Mouse (Mus musculus) retina, embryonic 14.5 days (tissue): ENCODE data around the gene Fbxo2.
A peak's percentile ranks its signal among the peaks of the same experiment; 100 is the strongest.
"Not testable (repeated sequence)": the region's sequence is repeated elsewhere in the genome, so short reads cannot be mapped to it uniquely, and the experiment has no call there.

Experiments
- DNase-seq: peaks from one replicate; pipeline ENCODE4 v3.0.0-alpha.2; 2015; ENCODE audit warnings: low spot score

Fbxo2 gene

GRCm38 (mm10) chr4:148160436-148161390 lies at the start of gene Fbxo2, which contains the start of gene Fbxo44:
Gene Fbxo2 (plus strand): TSS chr4:148160621.
Gene Fbxo44 (minus strand): TSS chr4:148160482.
- peak; percentile 60 for DNase-seq

GRCm38 (mm10) chr4:148112519-148112918 lies 47.9 kb upstream of the Fbxo2 start:
- no peak for DNase-seq

- peak; percentile 90 for DNase-seq
These were observed 45.5 kb upstream of the Fbxo2 start for GRCm38 (mm10) chr4:148114758-148115391.

GRCm38 (mm10) chr4:148115467-148115866 lies 45.0 kb upstream of the Fbxo2 start:
- DNase-seq, result peak; percentile 69

DNA sequence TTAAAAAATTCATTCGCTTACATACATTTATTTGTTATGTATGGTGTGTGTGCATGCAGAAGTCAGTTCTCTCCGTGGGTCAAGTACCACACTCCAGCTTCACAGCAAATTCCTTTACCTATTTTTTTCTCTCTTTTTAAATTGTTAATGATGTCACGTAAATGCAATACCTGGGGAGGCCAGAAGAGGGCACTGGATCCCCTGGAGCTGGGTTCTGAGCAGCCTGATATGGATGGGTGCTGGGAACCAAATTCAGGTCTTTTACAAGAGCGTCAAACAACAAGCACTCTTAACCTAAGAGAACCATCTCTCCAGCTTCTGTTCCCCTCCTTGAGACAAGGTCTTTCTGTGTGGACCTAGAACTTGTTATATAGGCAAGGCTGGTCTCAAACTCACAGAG lies 43.8 kb upstream of the Fbxo2 start:
- DNase-seq, result peak; percentile 20

GRCm38 (mm10) chr4:148117392-148117791 lies 43.0 kb upstream of the Fbxo2 start:
- DNase-seq, result peak; percentile 20

DNA sequence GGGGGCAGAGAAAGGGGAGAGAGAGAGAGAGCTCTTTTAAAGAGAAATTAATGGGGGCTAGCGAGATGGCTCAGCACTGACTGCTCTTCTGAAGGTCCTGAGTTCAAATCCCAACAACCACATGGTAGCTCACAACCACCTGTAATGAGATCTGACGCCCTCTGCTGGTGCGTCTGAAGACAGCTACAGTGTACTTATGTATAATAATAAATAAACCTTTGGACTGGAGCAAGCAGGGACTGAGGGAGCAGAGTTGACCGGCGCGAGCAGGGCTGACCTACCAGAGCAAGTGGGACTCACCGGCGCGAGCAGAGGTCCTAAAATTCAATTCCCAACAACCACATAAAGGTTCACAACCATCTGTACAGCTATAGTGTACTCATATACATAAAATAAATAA lies 40.8 kb upstream of the Fbxo2 start:
- DNase-seq, result not testable (repeated sequence)

DNA sequence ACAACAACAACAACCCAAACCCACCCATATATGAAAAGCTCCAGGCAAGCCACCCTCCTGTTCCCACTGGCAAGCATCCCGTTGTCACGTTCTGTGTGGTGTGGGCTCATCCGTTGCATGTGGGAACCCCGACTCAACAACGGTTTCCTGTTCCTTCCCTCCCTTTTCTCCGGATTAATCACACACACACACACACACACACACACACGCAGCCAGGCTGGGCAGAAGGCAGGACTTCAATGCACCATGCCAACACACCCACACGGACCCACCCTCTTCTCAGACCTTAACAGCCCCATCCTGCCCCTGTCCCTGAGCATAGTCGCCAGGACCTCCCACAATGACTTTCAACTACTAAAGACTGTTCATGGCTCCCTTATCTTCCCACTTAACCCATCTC lies 39.9 kb upstream of the Fbxo2 start:
- DNase-seq, result no peak

GRCm38 (mm10) chr4:148121362-148121761 lies 39.1 kb upstream of the Fbxo2 start:
- no peak for DNase-seq

- peak; percentile 68 for DNase-seq
These were observed 38.3 kb upstream of the Fbxo2 start for GRCm38 (mm10) chr4:148121982-148122693.

DNA sequence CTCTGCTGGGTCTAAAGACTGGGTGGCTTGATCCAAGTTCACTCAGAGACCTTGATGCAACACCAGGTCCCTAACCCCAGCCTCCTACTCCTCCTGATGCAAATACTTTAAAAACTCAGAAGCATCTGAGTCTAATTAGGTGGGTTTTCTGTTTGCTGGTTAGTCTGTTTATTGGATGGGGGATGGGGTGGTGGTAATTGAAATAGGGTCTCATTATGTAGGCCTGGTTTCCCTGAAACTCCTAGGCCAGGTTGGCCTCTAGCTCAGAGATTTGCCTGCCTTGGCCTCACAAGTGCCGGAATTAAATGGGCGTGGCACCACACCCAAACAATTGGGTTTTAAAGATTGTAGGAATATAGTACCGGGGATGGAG lies 37.7 kb upstream of the Fbxo2 start:
- DNase-seq, result no peak

DNA sequence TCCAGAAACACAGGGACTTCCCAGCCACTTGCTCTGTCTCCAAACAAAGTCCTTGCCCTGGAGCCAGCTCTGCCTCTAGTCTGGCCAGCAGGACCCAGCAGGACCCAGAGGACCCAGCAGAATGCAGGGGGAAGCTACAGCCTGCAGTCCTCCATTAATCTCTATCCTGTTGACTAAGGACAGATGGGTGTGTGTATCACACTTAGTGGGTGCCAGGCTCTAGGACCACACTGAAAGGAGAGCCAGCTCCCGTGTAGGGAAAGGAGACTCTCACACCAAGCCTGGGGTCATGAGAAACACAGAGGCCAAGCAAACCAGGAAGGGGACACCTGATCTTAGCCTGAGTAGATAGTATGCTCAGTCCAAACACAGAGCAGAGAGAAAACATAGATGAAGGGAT lies 32.2 kb upstream of the Fbxo2 start:
- DNase-seq, result no peak

- no peak for DNase-seq
These were observed 31.7 kb upstream of the Fbxo2 start for GRCm38 (mm10) chr4:148128672-148129071.

DNA sequence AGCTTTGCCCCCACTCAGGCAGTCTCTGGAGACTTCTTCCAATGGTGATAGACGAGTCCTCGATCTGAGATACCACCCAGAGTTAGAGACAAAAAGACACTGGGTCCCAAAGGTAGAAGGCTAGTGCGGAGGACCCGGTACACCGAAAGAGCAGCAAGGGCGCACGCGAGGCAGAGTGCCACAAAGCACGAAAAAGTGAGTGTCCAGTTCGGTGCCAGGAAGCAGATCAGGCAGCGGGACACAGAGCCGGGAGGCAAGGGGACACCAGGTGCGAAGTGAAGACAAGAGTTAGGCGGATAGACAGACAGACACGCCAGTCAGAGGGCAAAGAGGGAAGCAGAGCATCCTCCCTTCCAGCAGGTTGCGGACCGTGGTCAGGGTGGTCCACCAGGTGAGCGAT lies 30.3 kb upstream of the Fbxo2 start, which contains the start of gene Mad2l2:
Gene Mad2l2, plus strand, starts transcription at position 252 of the 400 bp plus-strand sequence.
- DNase-seq, result no peak

DNA sequence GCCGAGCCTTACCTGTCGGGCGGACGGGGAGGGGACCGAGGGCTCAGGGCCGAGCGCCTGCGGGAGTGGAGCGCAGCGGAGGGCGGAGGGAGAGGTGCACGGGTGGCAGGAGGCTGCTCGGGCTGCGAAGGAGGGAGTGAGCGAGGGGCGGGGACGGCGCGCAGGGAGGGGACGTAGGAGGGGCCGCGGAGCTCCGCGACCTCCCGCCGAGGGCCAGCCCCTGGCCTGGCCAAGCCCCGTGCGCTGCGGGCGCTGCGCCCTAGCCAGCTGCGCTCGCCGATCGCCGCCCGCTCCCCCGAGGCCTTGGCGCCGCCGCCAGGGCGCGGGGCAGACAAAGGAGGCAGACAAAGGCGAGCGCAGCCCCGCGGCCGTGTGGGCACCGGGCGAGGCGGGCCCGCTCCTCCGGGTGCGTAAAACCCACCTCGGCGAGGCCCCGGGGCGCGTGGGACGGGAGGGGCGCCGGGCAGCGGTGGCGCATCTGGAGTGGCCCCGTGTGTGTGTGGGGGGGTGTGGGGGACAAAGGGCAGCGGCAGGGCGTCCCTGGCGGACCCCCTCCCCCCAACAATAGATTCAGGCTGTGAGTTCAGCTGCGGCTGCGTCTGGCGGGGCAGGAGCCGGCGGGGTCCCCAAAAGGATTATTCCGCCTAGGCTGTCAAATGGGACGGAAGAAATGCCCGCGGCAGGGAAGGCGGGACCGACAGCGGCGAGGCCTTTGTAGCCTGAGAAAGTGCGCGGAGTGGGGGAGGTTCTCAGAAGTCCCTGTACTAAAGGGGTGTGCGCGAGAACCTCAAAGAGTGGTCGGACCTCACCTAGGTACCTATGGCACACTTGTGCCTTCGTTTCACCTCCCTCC lies 29.6 kb upstream of the Fbxo2 start, which contains the start of gene Draxin:
Gene Draxin, minus strand, starts transcription at position 138 of the 853 bp plus-strand sequence.
- peak; percentile 85 for DNase-seq

GRCm38 (mm10) chr4:148131497-148132081 lies 28.8 kb upstream of the Fbxo2 start:
- DNase-seq, result peak; percentile 66

GRCm38 (mm10) chr4:148134988-148135387 lies 25.4 kb upstream of the Fbxo2 start:
- no peak for DNase-seq

- DNase-seq, result no peak
These were observed 22.9 kb upstream of the Fbxo2 start for GRCm38 (mm10) chr4:148137503-148137902.

GRCm38 (mm10) chr4:148139767-148140097 lies 20.7 kb upstream of the Fbxo2 start:
- no peak for DNase-seq

DNA sequence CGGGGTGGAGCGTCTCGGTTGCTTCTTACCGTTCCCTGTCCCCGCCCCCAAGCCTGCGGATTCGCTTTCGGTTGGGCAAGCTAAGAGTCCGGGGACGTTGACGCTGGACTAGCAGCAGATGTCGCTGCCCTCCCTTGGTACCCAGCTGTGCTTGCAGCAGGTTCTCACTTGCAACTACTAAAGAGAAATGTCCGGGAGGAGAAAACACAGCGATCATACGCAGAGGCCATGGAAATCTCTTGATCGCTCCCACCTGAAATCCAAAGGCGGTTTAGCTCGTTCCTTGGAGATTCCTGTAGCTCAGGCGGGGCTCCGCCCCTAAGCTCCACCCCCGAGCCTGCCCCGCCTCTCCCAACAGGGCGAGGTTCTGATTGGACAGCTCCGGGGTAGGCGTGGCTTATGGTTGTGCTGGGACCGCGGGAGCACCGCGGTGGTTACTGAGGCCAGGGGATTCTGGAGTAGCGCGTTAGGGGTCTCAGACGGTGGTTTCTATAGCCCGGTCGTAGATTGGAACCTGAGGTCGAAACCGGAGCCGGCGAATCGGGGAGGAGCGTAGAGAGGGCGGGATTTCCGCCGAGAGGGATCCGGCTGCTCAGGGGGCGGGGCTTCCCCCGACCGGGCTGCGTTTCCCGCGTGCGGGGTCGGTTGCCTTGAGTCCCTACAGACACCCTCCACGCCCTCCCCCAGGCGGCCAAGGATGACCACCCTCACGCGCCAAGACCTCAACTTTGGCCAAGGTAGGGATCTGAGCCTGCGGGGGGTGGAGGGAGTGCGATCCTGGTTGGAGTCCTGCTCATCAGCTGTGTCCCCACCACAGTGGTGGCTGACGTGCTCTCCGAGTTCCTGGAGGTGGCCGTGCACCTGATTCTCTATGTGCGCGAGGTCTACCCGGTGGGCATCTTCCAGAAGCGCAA lies 20.1 kb upstream of the Fbxo2 start:
- peak; percentile 94 for DNase-seq
